Mouse (Mus musculus): ENCODE results near the gene Dcbld1.
"Not testable (repeated sequence)": the region's sequence is repeated elsewhere in the genome, so short reads cannot be mapped to it uniquely, and the experiment has no call there.

Gene Dcbld1

GRCm38 (mm10) chr10:52260209-52260608 is 26.8 kb downstream of the Dcbld1 start:
- DNase-seq (ENCODE audit: low read depth, low spot score): no peak

GRCm38 (mm10) chr10:52264162-52264561 is 30.7 kb downstream of the Dcbld1 start:
- DNase-seq (ENCODE audit: low read depth, low spot score): no peak

- DNase-seq (ENCODE audit: low read depth, low spot score): no peak
Observed at GRCm38 (mm10) chr10:52268879-52269278, 35.5 kb downstream of the Dcbld1 start.

GRCm38 (mm10) chr10:52271385-52271784 is 38.0 kb downstream of the Dcbld1 start:
- DNase-seq (ENCODE audit: low read depth, low spot score): no peak

GRCm38 (mm10) chr10:52273012-52273411 is 39.6 kb downstream of the Dcbld1 start:
- no peak for DNase-seq (ENCODE audit: low read depth, low spot score)

- DNase-seq (ENCODE audit: low read depth, low spot score): no peak
Observed at GRCm38 (mm10) chr10:52274001-52274909, 40.8 kb downstream of the Dcbld1 start.

- DNase-seq (ENCODE audit: low read depth, low spot score): no peak
Observed at GRCm38 (mm10) chr10:52274910-52275604, 41.6 kb downstream of the Dcbld1 start.

GRCm38 (mm10) chr10:52276579-52276978 is 43.2 kb downstream of the Dcbld1 start:
- no peak for DNase-seq (ENCODE audit: low read depth, low spot score)

GRCm38 (mm10) chr10:52277564-52277963 is 44.1 kb downstream of the Dcbld1 start:
- not testable (repeated sequence) for DNase-seq (ENCODE audit: low read depth, low spot score)

GRCm38 (mm10) chr10:52278011-52278434 is 44.6 kb downstream of the Dcbld1 start:
- no peak for DNase-seq (ENCODE audit: low read depth, low spot score)

- DNase-seq (ENCODE audit: low read depth, low spot score): no peak
Observed at GRCm38 (mm10) chr10:52278866-52279265, 45.4 kb downstream of the Dcbld1 start.

GRCm38 (mm10) chr10:52279876-52280275 is 46.5 kb downstream of the Dcbld1 start:
- DNase-seq (ENCODE audit: low read depth, low spot score): no peak

GRCm38 (mm10) chr10:52280623-52281022 is 47.2 kb downstream of the Dcbld1 start:
- DNase-seq (ENCODE audit: low read depth, low spot score): no peak

GRCm38 (mm10) chr10:52281337-52281736 is 47.9 kb downstream of the Dcbld1 start:
- DNase-seq (ENCODE audit: low read depth, low spot score): no peak

- DNase-seq (ENCODE audit: low read depth, low spot score): no peak
Observed at GRCm38 (mm10) chr10:52284578-52284977, 51.2 kb downstream of the Dcbld1 start.

- no peak for DNase-seq (ENCODE audit: low read depth, low spot score)
Observed at GRCm38 (mm10) chr10:52287852-52288533, 54.6 kb downstream of the Dcbld1 start.

GRCm38 (mm10) chr10:52289261-52289660 is 55.8 kb downstream of the Dcbld1 start:
- DNase-seq (ENCODE audit: low read depth, low spot score): no peak

- DNase-seq (ENCODE audit: low read depth, low spot score): not testable (repeated sequence)
Observed at GRCm38 (mm10) chr10:52292391-52292790, 59.0 kb downstream of the Dcbld1 start.

- DNase-seq (ENCODE audit: low read depth, low spot score): no peak
Observed at GRCm38 (mm10) chr10:52293921-52294577, 60.6 kb downstream of the Dcbld1 start.

- no peak for DNase-seq (ENCODE audit: low read depth, low spot score)
Observed at GRCm38 (mm10) chr10:52295934-52296333, 62.5 kb downstream of the Dcbld1 start.

- not testable (repeated sequence) for DNase-seq (ENCODE audit: low read depth, low spot score)
Observed at GRCm38 (mm10) chr10:52298568-52298967, 65.1 kb downstream of the Dcbld1 start.

GRCm38 (mm10) chr10:52301766-52302165 is 68.3 kb downstream of the Dcbld1 start:
- DNase-seq (ENCODE audit: low read depth, low spot score): no peak

Data from brain, embryonic 18.5 days (tissue).